ENCODE assay signal across 15 mouse cellular contexts in genomic region chr16:22406050-22406449, GRCm38 (mm10). TPM values are rescaled to one million over a fixed set of nuclear protein-coding genes. Genes with fewer than 3 reads are reported as not detected.
DNase-seq lines count a peak whose midpoint lies in the region; ATAC-seq and TF ChIP-seq lines count a peak whose summit lies in the region.
"Had no signal": no experiment of that assay in that cellular context is flagged by ENCODE, and none has a peak within 500 bp of the region (broad histone marks: within the 10 kb centered on the region; RNA-seq: fewer than 3 reads in every experiment).

No protein-coding gene starts in this region.

- no peak for TF ChIP-seq CTCF in kidney, adult 2 months (conservative IDR thresholded peaks at IDR 0.05; ENCODE audit: insufficient read depth, insufficient read length, low read depth, low read length)
- no peak for TF ChIP-seq CTCF in ES-Bruce4 (IDR thresholded peaks at IDR 0.05; ENCODE audit: low read depth, low read length)

- ATAC-seq in kidney, embryonic 16.5 days (ENCODE audit: low FRiP score, low TSS enrichment), result no peak
- no peak for ATAC-seq in activated CD4-positive, CD25-positive, alpha-beta regulatory T cell, adult 4 months
- no peak for ATAC-seq in midbrain, embryonic 13.5 days
- ATAC-seq: liver, embryonic 12.5 days had no signal

- peak; percentile 97 for TF ChIP-seq EP300 in ES-Bruce4 (IDR thresholded peaks at IDR 0.05; ENCODE audit: insufficient read depth, low read depth, low read length)

- no peak overlapping the region for H3K9ac ChIP-seq in kidney, embryonic 16.5 days (replicated peaks; ENCODE audit: low read length)
- peak overlapping the region; percentile 55 for H3K9ac ChIP-seq in ES-Bruce4 (ENCODE audit: low read depth, poor library complexity, severe bottlenecking)
- no peak overlapping the region for H3K9ac ChIP-seq in midbrain, embryonic 13.5 days (replicated peaks)
- H3K9ac ChIP-seq: heart, embryonic 13.5 days; hindbrain, embryonic 15.5 days; liver, embryonic 12.5 days had no signal

- TF ChIP-seq POLR2A in kidney, adult 2 months (IDR thresholded peaks at IDR 0.05; ENCODE audit: low read depth, low read length), result no peak
- no peak for TF ChIP-seq POLR2A in ES-Bruce4 (IDR thresholded peaks at IDR 0.05; ENCODE audit: insufficient read depth, low read length)

- no peaks in the 10 kb centered on the region for H3K9me3 ChIP-seq in kidney, embryonic 16.5 days (ENCODE audit: low read length)
- H3K9me3 ChIP-seq in ES-Bruce4 (replicated peaks; ENCODE audit: control insufficient read depth, insufficient read depth, low read length, poor library complexity, severe bottlenecking), result peaks cover 74% of the 10 kb centered on the region
- H3K9me3 ChIP-seq in midbrain, embryonic 13.5 days, result no peaks in the 10 kb centered on the region
- H3K9me3 ChIP-seq: heart, embryonic 13.5 days; hindbrain, embryonic 15.5 days; liver, embryonic 12.5 days had no signal

- peaks cover 8% of the 10 kb centered on the region; the same call in 1 of the 2 replicates for H3K4me1 ChIP-seq in kidney, embryonic 16.5 days (ENCODE audit: insufficient read depth, low read length)
- H3K4me1 ChIP-seq in kidney, adult 2 months (ENCODE audit: control insufficient read depth, insufficient read depth, low read length), result no peaks in the 10 kb centered on the region
- no peaks in the 10 kb centered on the region for H3K4me1 ChIP-seq in ES-Bruce4 (ENCODE audit: control insufficient read depth, insufficient read depth, low read length)
- no peaks in the 10 kb centered on the region for H3K4me1 ChIP-seq in midbrain, embryonic 13.5 days (replicated peaks)

- H3K27ac ChIP-seq in kidney, embryonic 16.5 days (ENCODE audit: low read length), result peak overlapping the region; percentile 17; the same call in 1 of the 2 replicates
- H3K27ac ChIP-seq in kidney, adult 2 months (ENCODE audit: insufficient read depth, low read depth, low read length), result no peak overlapping the region
- H3K27ac ChIP-seq in ES-Bruce4 (ENCODE audit: insufficient read depth, low read length), result peak overlapping the region; percentile 96
- no peak overlapping the region for H3K27ac ChIP-seq in midbrain, embryonic 13.5 days
- H3K27ac ChIP-seq: heart, embryonic 13.5 days; hindbrain, embryonic 15.5 days; liver, embryonic 12.5 days had no signal

- DNase-seq in kidney, adult 2 months, result no peak
- peak; percentile 30 for DNase-seq in NIH3T3 (ENCODE audit: low read depth)
- peak; percentile 58 to 79 for DNase-seq in cerebellum, postnatal 14 days
- no peak for DNase-seq in retina, postnatal 1 day
- DNase-seq: gastrocnemius, postnatal 14 days had no signal

- H3K4me2 ChIP-seq in kidney, embryonic 16.5 days (replicated peaks; ENCODE audit: low read depth, low read length), result no peak overlapping the region
- no peak overlapping the region for H3K4me2 ChIP-seq in midbrain, embryonic 13.5 days (replicated peaks)
- H3K4me2 ChIP-seq: heart, embryonic 13.5 days; hindbrain, embryonic 15.5 days; liver, embryonic 12.5 days had no signal

- H3K36me3 ChIP-seq in kidney, embryonic 16.5 days (ENCODE audit: insufficient read depth, low read length), result peaks cover 8% of the 10 kb centered on the region
- no peaks in the 10 kb centered on the region for H3K36me3 ChIP-seq in kidney, adult 2 months (ENCODE audit: control insufficient read depth, insufficient read depth, low read length)
- H3K36me3 ChIP-seq in ES-Bruce4 (ENCODE audit: control insufficient read depth, insufficient read depth, low read length, poor library complexity, severe bottlenecking), result peaks cover 62% of the 10 kb centered on the region
- H3K36me3 ChIP-seq in midbrain, embryonic 13.5 days, result no peaks in the 10 kb centered on the region
- H3K36me3 ChIP-seq: hindbrain, embryonic 15.5 days had no signal

- no peaks in the 10 kb centered on the region for H3K27me3 ChIP-seq in kidney, embryonic 16.5 days (ENCODE audit: insufficient read depth, low read length)
- H3K27me3 ChIP-seq in kidney, adult 2 months (replicated peaks; ENCODE audit: control insufficient read depth, insufficient read depth, low read length), result no peaks in the 10 kb centered on the region
- no peaks in the 10 kb centered on the region for H3K27me3 ChIP-seq in ES-Bruce4 (ENCODE audit: control insufficient read depth, insufficient read depth, low read length, poor library complexity, severe bottlenecking)
- no peaks in the 10 kb centered on the region for H3K27me3 ChIP-seq in midbrain, embryonic 13.5 days
- H3K27me3 ChIP-seq: CH12.LX; heart, embryonic 13.5 days; hindbrain, embryonic 15.5 days; liver, embryonic 12.5 days had no signal

- WGBS in kidney, embryonic 16.5 days, result 81% methylated on average over 4 of the region's 4 CpGs
- 77% methylated on average over 4 of the region's 4 CpGs for WGBS in kidney, adult 2 months
- WGBS in midbrain, embryonic 13.5 days, result 80% methylated on average over 4 of the region's 4 CpGs

- no peak overlapping the region for H3K4me3 ChIP-seq in kidney, embryonic 16.5 days (ENCODE audit: low read length)
- H3K4me3 ChIP-seq in kidney, adult 2 months (ENCODE audit: insufficient read depth, low read depth, low read length), result no peak overlapping the region
- no peak overlapping the region for H3K4me3 ChIP-seq in ES-Bruce4 (ENCODE audit: low read depth, low read length)
- no peak overlapping the region for H3K4me3 ChIP-seq in midbrain, embryonic 13.5 days (replicated peaks)
- H3K4me3 ChIP-seq: erythroblast, embryonic 14.5 days; heart, embryonic 13.5 days; hindbrain, embryonic 15.5 days; liver, embryonic 12.5 days; myocyte had no signal

RNA-seq across cellular contexts. Expression of gene Etv5, which starts 33.5 kb away (rescaled TPM):
- polyA plus RNA-seq in kidney, embryonic 16.5 days (2015; fragmentation: Nextera tagmentation; extraction: Ambion mirVana), result 59.9 and 64.6 TPM in 2 replicates
- 16.2 and 19.7 TPM in 2 replicates for polyA plus RNA-seq in kidney, adult 2 months (2012; rRNA removed)
- 130 and 133 TPM in 2 replicates for polyA plus RNA-seq in ES-Bruce4 (2011; ENCODE audit: insufficient read depth, insufficient read length, low read depth, missing spikeins)
- 1 to 10 TPM; 1.7 to 5.6 TPM for polyA plus RNA-seq in activated CD4-positive, CD25-positive, alpha-beta regulatory T cell, adult 4 months (2017; shearing (Covaris generic))
- 9.5 and 9.9 TPM in 2 replicates for polyA plus RNA-seq in midbrain, embryonic 13.5 days (2015; fragmentation: Nextera tagmentation; extraction: Ambion mirVana)

Comparison
In these comparisons a context has a peak if more than half of its experiments do, and no peak if none do; other contexts are left out.
1. H3K27ac ChIP-seq: peak in kidney, embryonic 16.5 days (single experiment) and ES-Bruce4 (single experiment); none in kidney, adult 2 months (single experiment) and midbrain, embryonic 13.5 days (single experiment).
2. DNase-seq: peak in NIH3T3 (single experiment) and cerebellum, postnatal 14 days (2 of 2); none in kidney, adult 2 months (single experiment) and retina, postnatal 1 day (single experiment).